Comparison of ENCODE assay signal across 23 mouse cellular contexts in the genomic region with DNA sequence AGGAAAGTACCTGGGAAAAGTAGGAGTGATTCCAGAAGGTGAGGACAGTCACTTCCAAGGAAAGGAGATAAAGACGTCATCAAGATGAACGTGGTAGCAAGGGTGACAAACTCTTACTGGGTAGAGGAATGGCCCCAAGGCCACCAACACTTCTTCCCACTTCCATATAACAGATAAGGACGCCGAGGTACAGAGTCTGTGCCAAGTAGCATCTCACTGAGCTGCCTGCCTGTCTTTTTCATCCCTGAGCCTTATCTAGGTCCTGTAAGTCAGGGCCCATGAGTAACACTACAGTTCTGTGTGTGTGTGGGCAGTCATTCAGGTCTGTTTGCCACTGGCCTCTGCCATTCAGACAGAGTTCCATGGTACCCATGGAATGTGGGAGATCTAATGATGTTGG. TPM values are rescaled to one million over a fixed set of nuclear protein-coding genes. Genes with fewer than 3 reads are reported as not detected.
DNase-seq lines count a peak whose midpoint lies in the region; ATAC-seq and TF ChIP-seq lines count a peak whose summit lies in the region.
"Had no signal": no experiment of that assay in that cellular context is flagged by ENCODE, and none has a peak within 500 bp of the region (broad histone marks: within the 10 kb centered on the region; RNA-seq: fewer than 3 reads in every experiment).

No protein-coding gene starts in this region.

- TF ChIP-seq EP300 in MEL (IDR thresholded peaks at IDR 0.05; ENCODE audit: low read depth in 1 of 2, low read length in 2 of 2): peak in 1 of 2 experiments; percentile 43; a peak in 1 of 4 replicates

- H3K79me2 ChIP-seq in MEL (ENCODE audit: control insufficient read depth, insufficient read depth, low read length, poor library complexity): no peaks in the 10 kb centered on the region

- WGBS in heart, embryonic 12.5 days: 18% methylated on average over 4 of the region's 4 CpGs
- WGBS in heart, embryonic 11.5 days (ENCODE audit: insufficient replicate concordance): 32% methylated on average over 4 of the region's 4 CpGs

- ATAC-seq in heart, embryonic 12.5 days (ENCODE audit: insufficient number of reproducible peaks, low FRiP score): no peak
- ATAC-seq in heart, embryonic 11.5 days (replicated peaks; ENCODE audit: insufficient number of reproducible peaks, low FRiP score, low TSS enrichment): 0 out of 2 replicates have a peak, but pooled peaks have one; percentile 13
- ATAC-seq in megakaryocyte-erythroid progenitor cell, adult 5-6 weeks (replicated peaks; ENCODE audit: low FRiP score, low TSS enrichment, poor library complexity, severe bottlenecking): 0 out of 2 replicates have a peak, but pooled peaks have one; percentile 9
- ATAC-seq: activated CD4-positive, CD25-positive, alpha-beta regulatory T cell, adult 4 months; CD4-positive, CD25-positive, alpha-beta regulatory T cell, adult 4 months; Patski had no signal

- peak; percentile 84 for DNase-seq in heart, adult 11 months
- no peak for DNase-seq in heart, postnatal 4 days
- DNase-seq in MEL (ENCODE audit: low read depth, low spot score): peak; percentile 67
- DNase-seq in urinary bladder, postnatal 10 days (ENCODE audit: low spot score): no peak
- DNase-seq in gastrocnemius, adult 18-20 months (ENCODE audit: low spot score): no peak
- DNase-seq: adrenal gland, adult 2 months; adrenal gland, adult 8-10 months; adrenal gland, postnatal 10 days; adrenal gland, postnatal 14 days; adrenal gland, postnatal 25 days; adrenal gland, postnatal 36 days; B cell, adult 2 months; cerebellum, adult 11 months; cerebellum, adult 11-12 months; cerebellum, adult 18-20 months had no signal

- peaks cover 50% of the 10 kb centered on the region for H3K27me3 ChIP-seq in heart, embryonic 12.5 days (replicated peaks)
- H3K27me3 ChIP-seq in heart, embryonic 11.5 days (ENCODE audit: control insufficient read depth, insufficient read depth, low read length): peaks cover 25% of the 10 kb centered on the region
- H3K27me3 ChIP-seq in MEL (ENCODE audit: control insufficient read depth in 1 of 2, insufficient read depth in 2 of 2, low read length in 2 of 2): no peaks in the 10 kb centered on the region
- H3K27me3 ChIP-seq: Patski had no signal

- TF ChIP-seq POLR2A in MEL (IDR thresholded peaks at IDR 0.05; ENCODE audit: control insufficient read depth in 1 of 2, insufficient read depth in 1 of 2, low read depth in 1 of 2, low read length in 2 of 2, poor library complexity in 1 of 2): no peak

- H3K4me3 ChIP-seq in heart, embryonic 12.5 days: no peak overlapping the region
- H3K4me3 ChIP-seq in heart, embryonic 11.5 days (ENCODE audit: low read depth, low read length): no peak overlapping the region
- H3K4me3 ChIP-seq in MEL (ENCODE audit: control insufficient read depth in 1 of 2, insufficient read depth in 1 of 2, low read depth in 2 of 2, low read length in 2 of 2): no peak overlapping the region

- no peak for TF ChIP-seq CTCF in MEL (IDR thresholded peaks at IDR 0.05 in 2 of 3, conservative IDR thresholded peaks at IDR 0.05 in 1 of 3; ENCODE audit: control insufficient read depth in 1 of 3, insufficient read depth in 1 of 3, low read depth in 2 of 3, low read length in 3 of 3, poor library complexity in 1 of 3, severe bottlenecking in 1 of 3)

- H3K9ac ChIP-seq in heart, embryonic 12.5 days: no peak overlapping the region
- no peak overlapping the region for H3K9ac ChIP-seq in heart, embryonic 11.5 days (ENCODE audit: low read depth, low read length)
- no peak overlapping the region for H3K9ac ChIP-seq in MEL (ENCODE audit: control insufficient read depth, low read depth, low read length, poor library complexity, severe bottlenecking)

- H3K9me3 ChIP-seq in heart, embryonic 12.5 days (replicated peaks): no peaks in the 10 kb centered on the region
- H3K9me3 ChIP-seq in heart, embryonic 11.5 days (replicated peaks; ENCODE audit: control insufficient read depth, low read length): no peaks in the 10 kb centered on the region
- H3K9me3 ChIP-seq in MEL (replicated peaks; ENCODE audit: insufficient read depth, low read length): no peaks in the 10 kb centered on the region
- H3K9me3 ChIP-seq: G1E had no signal

- H3K4me2 ChIP-seq in heart, embryonic 12.5 days: no peak overlapping the region
- no peak overlapping the region for H3K4me2 ChIP-seq in heart, embryonic 11.5 days

- no peak overlapping the region for H3K27ac ChIP-seq in heart, embryonic 12.5 days (ENCODE audit: poor library complexity, severe bottlenecking)
- no peak overlapping the region for H3K27ac ChIP-seq in heart, embryonic 11.5 days (ENCODE audit: low read depth, low read length)
- 0 out of 2 replicates have a peak overlapping the region, but pooled peaks have one; percentile 21 for H3K27ac ChIP-seq in MEL (ENCODE audit: control insufficient read depth, low read depth, low read length)

- TF ChIP-seq RAD21 in MEL (IDR thresholded peaks at IDR 0.05; ENCODE audit: low read depth, low read length): no peak

- H3K36me3 ChIP-seq in heart, embryonic 12.5 days: no peaks in the 10 kb centered on the region
- H3K36me3 ChIP-seq in heart, embryonic 11.5 days (ENCODE audit: control insufficient read depth, insufficient read depth, low read length): no peaks in the 10 kb centered on the region
- H3K36me3 ChIP-seq in MEL (ENCODE audit: control insufficient read depth in 1 of 2, insufficient read depth in 2 of 2, low read length in 2 of 2): peaks cover 0 to 25% of the 10 kb centered on the region in 2 experiments; a peak in 2 of 4 replicates
- H3K36me3 ChIP-seq: G1E had no signal

- peaks cover 20% of the 10 kb centered on the region for H3K4me1 ChIP-seq in heart, embryonic 12.5 days (replicated peaks)
- peaks cover 10% of the 10 kb centered on the region for H3K4me1 ChIP-seq in heart, embryonic 11.5 days (ENCODE audit: control insufficient read depth, insufficient read depth, low read length)
- peaks cover 4 to 37% of the 10 kb centered on the region in 2 experiments for H3K4me1 ChIP-seq in MEL (ENCODE audit: control insufficient read depth in 1 of 2, insufficient read depth in 2 of 2, low read length in 2 of 2)

TF ChIP-seq in MEL, 35 proteins besides CTCF, POLR2A, EP300 and RAD21:
- TF ChIP-seq GATA1 (IDR thresholded peaks at IDR 0.05; ENCODE audit: low read depth, low read length) (peak; percentile 60), MEF2A (IDR thresholded peaks at IDR 0.05; ENCODE audit: extremely low read depth, insufficient replicate concordance, low read depth, low read length, poor library complexity, severe bottlenecking) (no peak), POLR2AphosphoS5 (IDR thresholded peaks at IDR 0.05; ENCODE audit: borderline replicate concordance, low read depth, low read length) (no peak), MXI1 (IDR thresholded peaks at IDR 0.05; ENCODE audit: low read depth, low read length) (no peak), TAL1 (IDR thresholded peaks at IDR 0.05; ENCODE audit: low read length) (no peak), MAFK (IDR thresholded peaks at IDR 0.05; ENCODE audit: borderline replicate concordance, low read depth, low read length) (no peak), ETS1 (IDR thresholded peaks at IDR 0.05; ENCODE audit: low read depth, low read length) (peak; percentile 29; the same call in 1 of the 2 replicates), USF2 (IDR thresholded peaks at IDR 0.05; ENCODE audit: borderline replicate concordance in 1 of 2, insufficient read depth in 1 of 2, low read depth in 1 of 2, low read length in 2 of 2) (no peak), RCOR1 (IDR thresholded peaks at IDR 0.05; ENCODE audit: low read depth, low read length) (0 out of 2 replicates have a peak, but pooled peaks have one; percentile 41), BHLHE40 (IDR thresholded peaks at IDR 0.05; ENCODE audit: borderline replicate concordance, low read depth, low read length) (no peak), SMC3 (IDR thresholded peaks at IDR 0.05; ENCODE audit: low read depth, low read length) (no peak), CHD1 (IDR thresholded peaks at IDR 0.05; ENCODE audit: low read depth, low read length) (no peak), USF1 (IDR thresholded peaks at IDR 0.05; ENCODE audit: low read depth, low read length) (no peak), MYB (IDR thresholded peaks at IDR 0.05; ENCODE audit: low read depth, low read length) (no peak), CHD2 (IDR thresholded peaks at IDR 0.05; ENCODE audit: low read length) (no peak), KAT2A (conservative IDR thresholded peaks at IDR 0.05; ENCODE audit: low read depth, low read length) (no peak), MYC (IDR thresholded peaks at IDR 0.05; ENCODE audit: low read depth, low read length) (no peak), TCF12 (IDR thresholded peaks at IDR 0.05; ENCODE audit: low read depth, low read length) (0 out of 2 replicates have a peak, but pooled peaks have one; percentile 10), ZKSCAN1 (IDR thresholded peaks at IDR 0.05; ENCODE audit: low read depth, low read length) (no peak), TBP (IDR thresholded peaks at IDR 0.05; ENCODE audit: low read depth, low read length) (no peak), SIN3A (IDR thresholded peaks at IDR 0.05; ENCODE audit: low read length) (no peak), ELF1 (IDR thresholded peaks at IDR 0.05; ENCODE audit: low read depth, low read length) (no peak), GABPA (IDR thresholded peaks at IDR 0.05; ENCODE audit: low read depth, low read length) (no peak), POLR2AphosphoS2 (IDR thresholded peaks at IDR 0.05; ENCODE audit: low read length) (no peak), ZC3H11A (IDR thresholded peaks at IDR 0.05; ENCODE audit: low read depth, low read length) (no peak)

RNA-seq across cellular contexts. Expression of gene Pcsk6, which starts 23.4 kb away (rescaled TPM):
- 2.7 and 3.2 TPM in 2 replicates for polyA plus RNA-seq in heart, embryonic 12.5 days (2016; fragmentation: Nextera tagmentation; extraction: Ambion mirVana)
- polyA plus RNA-seq in heart, embryonic 11.5 days (2014; fragmentation: Nextera tagmentation; extraction: Ambion mirVana): 5.7 and 6.1 TPM in 2 replicates
- 10 to 100 TPM; 32.7 to 39.8 TPM for total RNA-seq in heart, postnatal 4 days (2021)
- total RNA-seq in MEL (2012; rRNA removed): not detected in 2 replicates
- under 1 TPM in 1 of 2 experiments, not detected in 1; 0.01 TPM for polyA plus RNA-seq in MEL (2012; ENCODE audit: insufficient read depth in 1 of 2, insufficient read length in 2 of 2, low read depth in 1 of 2, low replicate concordance in 2 of 2, missing spikeins in 1 of 2)
- 0.26 TPM in 1 of 2 replicates, not detected in the other for total RNA-seq in megakaryocyte-erythroid progenitor cell, adult 5-6 weeks (2014; fragmentation: Nextera tagmentation)
- 0.38 TPM in 1 of 2 replicates, not detected in the other for total RNA-seq in megakaryocyte-erythroid progenitor cell, adult 5-6 weeks (2017)
- total RNA-seq in gastrocnemius, adult 18-20 months (2021): 10 to 100 TPM; 15.8 to 19.4 TPM
- total RNA-seq: CH12.LX had no signal
- polyA plus RNA-seq: activated CD4-positive, CD25-positive, alpha-beta regulatory T cell, adult 4 months; CD4-positive, CD25-positive, alpha-beta regulatory T cell, adult 4 months; G1E had no signal

Comparison
In these comparisons a context has a peak if more than half of its experiments do, and no peak if none do; other contexts are left out.
1. DNase-seq: peak in heart, adult 11 months (single experiment) and MEL (single experiment); none in heart, postnatal 4 days (single experiment), urinary bladder, postnatal 10 days (single experiment) and gastrocnemius, adult 18-20 months (single experiment).
2. RNA of gene Pcsk6, which starts 23.4 kb away (total RNA-seq): 32.7 to 39.8 TPM in heart, postnatal 4 days and 15.8 to 19.4 TPM in gastrocnemius, adult 18-20 months; 0.26 to 0.38 TPM in megakaryocyte-erythroid progenitor cell, adult 5-6 weeks and not detected in MEL; every median in the first group is over 10 times any median in the second.